Mouse (Mus musculus) erythroblast, embryonic 14.5 days (primary cell): ENCODE results near the gene Sgcd.

Experiments used
- GATA1 ChIP-seq: IDR thresholded peaks from 2 replicates; pipeline ENCODE4 v1.6.1; 2012; ENCODE audit warnings: low read length, inconsistent platforms, mixed read lengths
- TAL1 ChIP-seq: IDR thresholded peaks from 3 replicates; pipeline ENCODE4 v1.6.1; 2012; ENCODE audit warnings: low read length, inconsistent platforms, mixed read lengths

DNA sequence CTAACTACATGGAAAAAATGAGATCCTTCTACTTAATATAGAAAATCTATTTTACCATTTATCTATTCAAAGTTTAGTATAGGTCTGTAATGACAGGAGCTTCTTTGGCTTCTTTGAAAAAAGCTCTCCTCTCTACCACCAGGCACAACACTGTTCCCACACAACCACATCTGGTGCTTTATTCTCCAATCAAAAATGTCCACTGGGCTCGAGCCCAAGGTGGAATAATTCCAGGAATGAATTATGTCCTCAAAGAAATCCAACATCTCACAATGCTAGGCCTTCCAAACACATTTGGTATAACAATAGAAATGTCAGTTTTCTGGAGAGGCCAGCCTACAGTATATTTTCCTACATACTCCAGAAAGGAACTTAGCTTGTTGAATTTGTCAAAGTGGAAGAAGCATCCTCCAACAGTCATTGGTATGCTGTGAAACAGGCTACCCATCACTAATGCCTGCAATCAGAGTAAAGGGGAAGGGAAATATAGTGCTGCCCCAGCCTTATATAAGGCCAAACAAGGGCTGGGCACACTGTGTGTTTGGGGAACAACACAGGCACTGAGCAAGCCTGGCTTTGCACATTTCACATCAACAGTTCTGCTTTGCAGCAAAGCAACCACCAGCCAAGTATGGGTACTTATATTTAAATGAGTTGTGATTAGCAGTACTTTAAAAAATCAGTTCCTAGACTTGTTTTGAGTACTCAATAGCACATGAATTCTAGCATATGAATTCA, 515.1 kb downstream of the Sgcd start:
- no peak for TF ChIP-seq GATA1
- TF ChIP-seq TAL1 = no peak
